Mouse (Mus musculus) inflammation-experienced regulatory T-cells, adult 16 weeks (primary cell): ENCODE data around the gene P2ry1. TPM values are rescaled to one million over a fixed set of nuclear protein-coding genes. Genes with fewer than 3 reads are reported as not detected.

Source experiments
- polyA plus RNA-seq: library from polyadenylated mRNA; unstranded; fragments of 100-300 nt; shearing (Covaris generic); gene quantifications from one replicate; pipeline ENCODE4 v1.2.1, GENCODE M21; 2017

The P2ry1 gene
- polyA plus RNA-seq, result not detected

GRCm38 (mm10) chr3:61002587-61003501 lies at the start of gene P2ry1:
P2ry1 (plus strand) TSS chr3:61002795.

